Mouse (Mus musculus) retina, adult 2 months (tissue): ENCODE measurements at regions not wholly inside any gene's neighbourhood (a gene's known extent, or its start where the extent isn't known, plus 50 kb on each side); places are given as distances from the start of the nearest gene placed in this dataset.

Experiments
- DNase-seq: peaks from one replicate; pipeline ENCODE4 v3.0.0-alpha.2; 2012; ENCODE audit warnings: low read depth, low spot score

DNA sequence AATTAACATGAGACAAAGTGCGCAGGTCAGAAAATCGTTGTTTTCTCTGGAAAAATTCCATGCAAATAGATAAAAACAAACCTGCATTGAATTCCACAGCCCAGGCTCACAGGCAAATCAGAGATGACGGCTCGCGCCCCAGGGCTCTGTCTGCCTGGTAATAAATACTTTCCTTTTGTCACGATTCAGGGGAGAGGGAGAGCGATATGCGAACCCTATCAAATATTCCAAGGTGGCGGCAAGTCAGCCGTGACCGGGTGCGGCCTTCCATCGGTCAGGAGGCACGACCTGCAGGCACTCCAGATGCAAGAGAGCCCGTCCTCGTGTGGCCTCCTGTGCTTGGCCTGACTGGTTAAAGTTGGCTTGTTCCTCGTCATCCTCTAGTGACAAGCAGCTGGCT lies 94.5 kb upstream of the Gsc start:
- no peak for DNase-seq

DNA sequence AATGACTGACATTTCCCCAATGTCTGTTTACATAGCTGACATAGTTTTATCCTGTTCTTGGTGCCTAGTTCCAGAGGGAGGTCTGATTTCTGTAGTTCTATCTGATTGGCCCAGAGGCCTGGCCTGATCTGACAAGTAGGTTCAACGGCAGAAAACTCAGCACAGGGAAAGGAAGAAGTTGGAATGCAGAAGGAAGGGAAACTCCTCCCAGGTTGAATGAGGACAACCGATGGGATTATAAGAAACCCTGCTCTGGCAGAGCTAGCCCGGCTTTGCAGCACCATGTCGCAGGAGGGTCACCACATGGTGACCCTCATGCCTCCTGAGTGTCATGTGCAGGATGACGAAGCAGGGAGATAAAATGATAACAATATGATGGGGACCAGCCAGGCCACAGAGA lies 89.8 kb upstream of the Gsc start:
- DNase-seq = no peak

DNA sequence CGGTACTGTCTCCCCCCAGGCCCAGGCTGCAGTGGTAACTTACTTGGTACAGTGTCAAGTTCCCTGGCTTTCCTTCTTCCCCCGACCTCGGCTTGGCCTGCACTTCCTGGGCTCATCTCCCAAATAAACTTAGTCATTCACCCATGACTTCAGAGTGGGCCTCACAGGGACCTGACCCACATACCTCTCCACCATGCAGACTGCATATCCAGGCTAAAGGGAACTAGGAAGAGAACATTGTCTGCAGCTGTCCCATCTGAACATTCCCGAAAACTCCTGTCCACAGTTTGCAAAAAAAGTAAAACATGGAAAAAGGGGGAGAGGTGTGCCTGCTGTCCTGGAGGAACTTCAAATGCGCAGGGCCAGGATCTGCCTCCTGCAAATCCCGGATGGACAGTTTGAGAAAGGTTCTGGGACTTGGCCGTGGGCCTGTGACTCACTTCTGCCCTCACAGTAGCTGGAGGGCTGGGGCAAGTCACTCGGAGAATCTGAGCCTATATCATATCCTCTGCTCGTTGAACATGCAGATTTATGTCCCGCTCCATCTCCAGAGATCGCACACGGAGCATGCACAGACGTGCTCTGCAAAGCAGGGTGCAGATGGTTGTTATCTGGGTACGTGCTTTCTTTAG lies 87.9 kb upstream of the Gsc start:
- no peak for DNase-seq

GRCm38 (mm10) chr12:104557761-104558160 lies 84.6 kb upstream of the Gsc start:
- DNase-seq = no peak

DNA sequence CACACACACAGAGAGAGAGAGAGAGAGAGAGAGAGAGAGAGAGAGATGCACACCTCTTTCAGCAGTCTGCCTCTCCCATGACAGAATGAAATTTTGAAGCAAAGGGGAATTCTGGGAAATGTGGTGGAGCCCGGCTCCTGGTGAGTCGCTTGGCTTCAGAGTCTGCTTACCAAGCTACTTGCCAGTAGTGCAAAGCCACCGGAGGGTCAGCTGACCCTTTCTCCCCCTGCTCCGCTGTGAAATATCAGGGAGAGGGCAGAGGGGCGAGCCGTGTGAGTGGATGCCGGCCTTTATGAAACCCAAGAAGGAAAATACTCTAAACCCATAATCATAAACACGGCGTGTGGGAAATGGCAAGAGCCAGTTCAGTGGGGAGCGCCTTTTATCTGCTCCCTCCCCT lies 84.2 kb upstream of the Gsc start:
- no peak for DNase-seq

DNA sequence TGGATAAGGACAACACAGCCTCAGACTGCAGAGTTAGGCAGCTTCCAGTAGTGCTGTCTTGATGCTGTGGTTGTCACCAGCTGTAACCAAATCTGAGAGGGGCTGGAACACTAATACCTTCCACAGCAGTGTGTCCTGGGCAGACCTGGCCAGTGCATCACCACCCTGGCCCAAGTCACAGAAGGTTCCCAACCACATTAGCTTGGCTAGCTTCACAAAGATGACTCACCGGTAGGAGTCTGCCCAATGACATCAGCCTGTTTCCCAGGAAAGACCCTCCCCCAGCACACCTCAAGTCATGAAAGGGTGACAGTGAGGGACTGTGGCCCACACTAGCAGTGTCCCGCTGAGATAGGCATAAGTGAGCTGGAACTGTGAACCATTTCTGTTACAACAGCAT lies 75.5 kb upstream of the Gsc start:
- no peak for DNase-seq

GRCm38 (mm10) chr12:104547561-104547960 lies 74.4 kb upstream of the Gsc start:
- no peak for DNase-seq

- no peak for DNase-seq
Measured at GRCm38 (mm10) chr12:104545993-104546769, 73.1 kb upstream of the Gsc start.

GRCm38 (mm10) chr12:104539911-104540310 lies 66.8 kb upstream of the Gsc start:
- no peak for DNase-seq

DNA sequence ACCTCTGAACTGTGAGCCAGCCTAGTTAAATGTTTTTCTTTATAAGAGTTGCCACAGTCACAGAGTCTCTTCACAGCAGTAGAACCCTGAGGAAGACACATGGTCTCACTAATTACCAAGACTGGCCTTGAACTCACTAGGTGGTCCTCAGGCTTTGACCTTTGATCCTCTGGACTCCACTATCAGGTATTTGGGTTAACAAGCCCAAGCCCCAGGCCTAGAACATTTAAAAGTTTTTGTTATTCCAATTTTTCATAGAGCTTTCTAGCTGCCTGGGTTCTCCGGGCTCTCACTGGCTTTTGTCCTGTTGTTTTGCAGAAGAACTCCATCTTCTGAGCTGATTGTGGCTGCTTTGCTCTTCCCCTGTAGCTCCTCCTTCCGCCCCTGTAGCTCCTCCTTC lies 65.3 kb upstream of the Gsc start:
- no peak for DNase-seq

- no peak for DNase-seq
Measured at GRCm38 (mm10) chr12:104531512-104532447, 58.6 kb upstream of the Gsc start.

DNA sequence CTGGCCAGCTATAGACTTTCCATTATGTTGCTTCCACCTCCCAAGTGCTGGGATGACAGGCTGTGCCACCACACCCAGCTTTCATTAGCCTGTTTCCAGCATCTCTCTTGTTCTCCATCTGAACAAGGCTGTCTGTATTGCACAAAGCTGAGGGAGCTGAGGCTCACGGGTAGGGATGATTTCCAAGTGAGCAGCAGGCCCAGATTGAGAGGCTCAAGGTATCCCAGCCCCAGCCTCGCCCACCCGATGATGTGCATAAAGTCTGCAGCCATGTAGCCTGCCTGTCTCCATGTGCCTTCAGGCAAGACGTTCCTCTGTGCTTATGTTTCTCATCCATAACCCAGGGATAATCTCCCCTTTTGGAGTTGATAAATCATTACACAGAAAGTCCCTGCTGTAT lies 57.5 kb upstream of the Gsc start:
- no peak for DNase-seq
